Mouse (Mus musculus) erythroblast, embryonic 14.5 days (primary cell): ENCODE results near the gene Ush1c.

Experiments
- GATA1 ChIP-seq: IDR thresholded peaks from 2 replicates; pipeline ENCODE4 v1.6.1; 2012; ENCODE audit warnings: low read length, inconsistent platforms, mixed read lengths
- TAL1 ChIP-seq: IDR thresholded peaks from 3 replicates; pipeline ENCODE4 v1.6.1; 2012; ENCODE audit warnings: low read length, inconsistent platforms, mixed read lengths

- TF ChIP-seq GATA1 (no peak), TAL1 (no peak)
These were observed 91.5 kb downstream of the Ush1c start for GRCm38 (mm10) chr7:46146675-46147308.
